Mouse (Mus musculus): ENCODE data around the gene Adcy2.

DNA sequence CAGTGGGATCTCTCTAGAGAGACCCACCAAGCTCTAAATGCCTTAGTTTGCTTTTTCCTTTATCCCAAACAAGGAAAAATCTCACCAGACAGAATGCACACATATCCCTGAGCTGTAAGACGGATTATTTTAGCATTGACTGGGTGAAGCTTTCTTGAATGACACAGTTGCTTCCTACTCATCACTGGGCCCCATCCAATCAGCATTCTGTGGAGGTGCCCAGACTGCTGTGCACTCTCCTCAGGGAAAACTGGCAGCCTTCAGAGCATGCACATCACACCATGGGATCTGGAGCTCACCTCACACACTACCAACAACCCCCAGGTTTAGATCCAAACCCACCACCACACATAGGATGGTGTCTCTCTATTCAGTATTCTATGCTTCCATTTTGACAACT lies 92.7 kb downstream of the Adcy2 start:
- TF ChIP-seq CTCF (IDR thresholded peaks at IDR 0.05; ENCODE audit: borderline replicate concordance, insufficient read depth, low read length) (no peak), POLR2A (IDR thresholded peaks at IDR 0.05; ENCODE audit: low read depth, low read length) (no peak)
